Mouse (Mus musculus) forebrain, embryonic 10.5 days (tissue): ENCODE measurements around the gene Prpf18. TPM values are rescaled to one million over a fixed set of nuclear protein-coding genes. Genes with fewer than 3 reads are reported as not detected.
A peak's percentile ranks its signal among the peaks of the same experiment; 100 is the strongest.

ENCODE experiments used
- DNase-seq: peaks from one replicate; pipeline ENCODE4 v3.0.0-alpha.2; 2017; ENCODE audit warnings: low spot score; ENCODE audit errors: extremely low spot score
- H3K27ac ChIP-seq: fragments of 300-500 bp; sonication (generic); 2 replicates; pipeline ENCODE4 v1.5.1; 2016; ENCODE audit warnings: mild to moderate bottlenecking
- H3K27me3 ChIP-seq: fragments of 300-500 bp; sonication (generic); 2 replicates; pipeline ENCODE4 v1.6.1; 2016; ENCODE audit warnings: mild to moderate bottlenecking; ENCODE audit not compliant: poor library complexity, severe bottlenecking
- H3K36me3 ChIP-seq: fragments of 300-500 bp; sonication (generic); replicated peaks from 2 replicates; pipeline ENCODE4 v1.6.1; 2016; ENCODE audit warnings: mild to moderate bottlenecking, moderate library complexity
- H3K4me1 ChIP-seq: fragments of 300-500 bp; sonication (generic); 2 replicates; pipeline ENCODE4 v1.6.1; 2016
- H3K4me3 ChIP-seq: fragments of 300-500 bp; sonication (generic); 2 replicates; pipeline ENCODE4 v1.5.1; 2016; ENCODE audit warnings: mild to moderate bottlenecking, moderate library complexity
- H3K9me3 ChIP-seq: fragments of 300-500 bp; sonication (generic); 2 replicates; pipeline ENCODE4 v1.6.1; 2016; ENCODE audit warnings: mild to moderate bottlenecking, moderate library complexity
- WGBS: fragments of 180-500 bp; shearing (Covaris S2); methylation state at CpG from one replicate; pipeline ENCODE4 v1.1.7; 2016; 5-methylcytosine and 5-hydroxymethylcytosine counted together
- polyA plus RNA-seq: library from polyadenylated mRNA; unstranded; fragments of >200 nt; fragmentation: Nextera tagmentation; extraction: Ambion mirVana; gene quantifications from 2 replicates; pipeline ENCODE4 v1.2.1, GENCODE M21; 2016

Gene Prpf18
- polyA plus RNA-seq = 39.5 and 41.0 TPM in 2 replicates

- H3K27me3 ChIP-seq = no peaks in the 10 kb centered on the region
- peak within 1 kb of the TSS; percentile 95 for H3K4me3 ChIP-seq
- DNase-seq = peak; percentile 91
- peaks cover 18% of the 10 kb centered on the region for H3K4me1 ChIP-seq
- H3K27ac ChIP-seq = peak within 1 kb of the TSS; percentile 88
- peaks cover 11% of the 10 kb centered on the region for H3K36me3 ChIP-seq
- WGBS = 2% methylated on average over 40 of the region's 40 CpGs
- H3K9me3 ChIP-seq = no peaks in the 10 kb centered on the region
Observed at GRCm38 (mm10) chr2:4651500-4652285, at the start of gene Prpf18. Gene Prpf18 (minus strand): TSS chr2:4652113.

DNA sequence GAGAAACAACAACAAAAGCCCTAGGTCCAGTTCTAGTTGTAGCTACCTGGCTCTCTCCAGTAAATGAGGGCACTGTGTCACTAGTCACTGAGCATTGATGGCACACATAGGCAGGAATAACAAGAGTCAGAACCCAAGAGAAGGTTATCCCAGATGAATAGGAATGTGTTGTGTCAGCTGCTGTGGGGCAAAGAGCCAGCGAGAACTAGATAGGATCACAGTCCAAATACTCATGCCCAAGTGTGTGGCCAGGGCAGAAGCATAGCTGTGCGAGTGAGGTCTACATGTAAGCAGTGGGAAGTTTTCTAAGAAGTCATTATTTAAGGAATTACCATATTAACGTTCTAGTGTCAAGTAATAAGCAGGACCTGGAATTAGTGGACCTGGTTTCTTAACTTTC lies 28.0 kb upstream of the Prpf18 start:
- Histone ChIP-seq H3K36me3 (no peaks in the 10 kb centered on the region), H3K4me3 (no peak overlapping the region), H3K9me3 (no peaks in the 10 kb centered on the region), H3K4me1 (no peaks in the 10 kb centered on the region), H3K27ac (no peak overlapping the region), H3K27me3 (no peaks in the 10 kb centered on the region)
- no peak for DNase-seq
- 84% methylated on average over 3 of the region's 3 CpGs for WGBS

GRCm38 (mm10) chr2:4671636-4672035 lies 19.7 kb upstream of the Prpf18 start:
- WGBS = 90% methylated on average over 8 of the region's 8 CpGs
- no peaks in the 10 kb centered on the region for H3K9me3 ChIP-seq
- no peaks in the 10 kb centered on the region for H3K27me3 ChIP-seq
- no peaks in the 10 kb centered on the region for H3K4me1 ChIP-seq
- no peaks in the 10 kb centered on the region for H3K36me3 ChIP-seq
- no peak overlapping the region for H3K4me3 ChIP-seq
- no peak for DNase-seq
- H3K27ac ChIP-seq = no peak overlapping the region

DNA sequence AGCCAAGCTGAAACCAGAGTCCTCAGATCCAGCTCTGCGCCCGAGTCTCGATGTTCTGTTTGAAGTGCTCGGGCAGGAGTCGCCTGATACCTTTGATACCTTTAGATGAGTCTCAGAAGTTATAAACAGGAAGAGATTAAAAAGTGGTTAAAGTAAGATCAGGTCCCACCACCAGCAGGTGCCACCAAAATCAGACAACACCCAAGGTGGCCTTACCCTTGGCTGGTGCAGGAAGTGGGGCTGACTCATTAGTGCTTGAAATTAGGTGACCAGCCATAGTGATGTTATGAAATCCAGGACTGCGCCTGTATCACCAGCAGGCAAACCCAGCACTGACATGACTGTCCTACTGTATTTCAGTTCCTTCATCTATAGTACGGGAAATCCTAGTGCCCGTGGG lies 17.8 kb upstream of the Prpf18 start:
- Histone ChIP-seq H3K36me3 (no peaks in the 10 kb centered on the region), H3K9me3 (no peaks in the 10 kb centered on the region), H3K4me1 (no peaks in the 10 kb centered on the region), H3K4me3 (no peak overlapping the region), H3K27me3 (no peaks in the 10 kb centered on the region), H3K27ac (no peak overlapping the region)
- DNase-seq = no peak
- WGBS = 94% methylated on average over 8 of the region's 8 CpGs

- no peaks in the 10 kb centered on the region for H3K36me3 ChIP-seq
- no peaks in the 10 kb centered on the region for H3K4me1 ChIP-seq
- H3K4me3 ChIP-seq = no peak overlapping the region
- WGBS = 81% methylated on average over 2 of the region's 2 CpGs
- no peak overlapping the region for H3K27ac ChIP-seq
- DNase-seq = no peak
- no peaks in the 10 kb centered on the region for H3K9me3 ChIP-seq
- H3K27me3 ChIP-seq = no peaks in the 10 kb centered on the region
Observed at GRCm38 (mm10) chr2:4668626-4669025, 16.7 kb upstream of the Prpf18 start.

DNA sequence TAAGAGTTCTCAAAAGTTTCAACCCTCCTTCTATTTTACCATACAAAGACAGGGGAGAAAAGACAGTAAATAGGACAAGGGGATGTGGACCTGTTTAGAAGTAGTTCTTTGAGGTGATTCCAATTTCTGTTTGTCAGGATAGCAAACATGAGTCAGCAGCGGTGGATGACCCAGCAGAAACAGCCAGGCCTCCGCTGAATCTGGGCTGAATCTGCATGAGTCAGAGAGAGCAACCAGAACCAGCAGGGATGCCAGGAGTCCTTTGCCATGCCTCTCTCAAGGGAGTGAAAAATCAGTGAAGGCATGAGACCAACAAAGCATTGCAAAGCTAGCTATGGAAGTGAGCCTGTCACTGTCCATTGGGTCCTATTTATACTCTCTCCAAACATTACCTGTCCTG lies 8.8 kb upstream of the Prpf18 start:
- H3K36me3 ChIP-seq = no peaks in the 10 kb centered on the region
- H3K27me3 ChIP-seq = no peaks in the 10 kb centered on the region
- H3K9me3 ChIP-seq = no peaks in the 10 kb centered on the region
- H3K4me3 ChIP-seq = no peak overlapping the region
- H3K4me1 ChIP-seq = no peaks in the 10 kb centered on the region
- DNase-seq = no peak
- no peak overlapping the region for H3K27ac ChIP-seq
- 87% methylated on average over 2 of the region's 2 CpGs for WGBS

GRCm38 (mm10) chr2:4649646-4650045 lies 2.3 kb downstream of the Prpf18 start:
- Histone ChIP-seq H3K27ac (no peak overlapping the region), H3K4me3 (peak overlapping the region; percentile 95; the same call in 1 of the 2 replicates), H3K9me3 (no peaks in the 10 kb centered on the region), H3K4me1 (peaks cover 18% of the 10 kb centered on the region), H3K36me3 (peaks cover 31% of the 10 kb centered on the region), H3K27me3 (no peaks in the 10 kb centered on the region)
- no peak for DNase-seq
- 97% methylated on average over 2 of the region's 2 CpGs for WGBS

DNA sequence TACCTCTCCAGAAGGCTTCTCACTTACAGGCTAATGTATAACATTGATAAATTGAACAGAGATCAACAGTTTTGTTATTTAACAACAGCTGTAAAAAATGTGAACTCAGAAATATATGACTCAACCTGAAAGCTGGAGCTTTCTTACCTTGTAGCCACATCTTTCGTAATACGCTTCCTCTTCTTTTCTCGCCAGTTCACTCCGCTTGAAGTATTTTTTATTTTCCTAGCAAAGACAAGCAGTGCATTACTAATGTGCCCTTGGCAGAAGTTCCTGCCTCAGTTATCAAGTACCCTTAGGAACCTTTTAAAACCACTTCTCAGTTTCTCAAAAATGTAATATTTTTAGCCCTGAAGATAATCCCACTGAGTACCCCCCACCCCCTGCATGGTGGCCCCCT lies 3.8 kb downstream of the Prpf18 start:
- 94% methylated on average over 4 of the region's 4 CpGs for WGBS
- no peaks in the 10 kb centered on the region for H3K27me3 ChIP-seq
- peaks cover 18% of the 10 kb centered on the region for H3K4me1 ChIP-seq
- peaks cover 44% of the 10 kb centered on the region for H3K36me3 ChIP-seq
- no peak overlapping the region for H3K4me3 ChIP-seq
- no peaks in the 10 kb centered on the region for H3K9me3 ChIP-seq
- no peak overlapping the region for H3K27ac ChIP-seq
- DNase-seq = no peak

DNA sequence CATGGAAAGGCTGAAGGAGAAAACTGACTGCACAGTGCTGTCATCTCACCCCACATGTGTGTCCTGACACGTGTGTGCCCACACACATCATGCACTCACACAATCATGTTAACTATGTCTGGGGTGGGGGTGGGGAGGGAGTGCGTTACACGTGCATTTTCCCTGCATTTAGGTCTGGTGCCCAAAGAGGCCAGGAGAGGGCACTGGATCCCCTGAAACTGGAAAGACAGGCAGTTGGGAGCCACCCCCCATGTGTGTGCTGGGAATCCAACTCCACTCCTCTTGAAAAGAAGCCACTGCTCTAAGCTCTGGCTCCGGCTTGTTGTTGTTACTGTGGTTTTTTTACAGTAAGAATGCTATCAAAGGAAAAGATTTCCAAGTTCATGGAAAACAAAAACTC lies 6.8 kb downstream of the Prpf18 start:
- DNase-seq = no peak
- whole genome bisulfite sequencing = 79% methylated on average over 4 of the region's 4 CpGs
- no peak overlapping the region for H3K4me3 ChIP-seq
- H3K27ac ChIP-seq = no peak overlapping the region
- H3K9me3 ChIP-seq = no peaks in the 10 kb centered on the region
- peaks cover 69% of the 10 kb centered on the region for H3K36me3 ChIP-seq
- H3K4me1 ChIP-seq = peaks cover 4% of the 10 kb centered on the region
- no peaks in the 10 kb centered on the region for H3K27me3 ChIP-seq

- Histone ChIP-seq H3K36me3 (peaks cover 93% of the 10 kb centered on the region), H3K9me3 (no peaks in the 10 kb centered on the region), H3K27ac (no peak overlapping the region), H3K4me3 (no peak overlapping the region), H3K27me3 (no peaks in the 10 kb centered on the region), H3K4me1 (no peaks in the 10 kb centered on the region)
- 95% methylated on average over 3 of the region's 3 CpGs for WGBS
- DNase-seq = no peak
Observed at GRCm38 (mm10) chr2:4638189-4638588, 13.7 kb downstream of the Prpf18 start.

DNA sequence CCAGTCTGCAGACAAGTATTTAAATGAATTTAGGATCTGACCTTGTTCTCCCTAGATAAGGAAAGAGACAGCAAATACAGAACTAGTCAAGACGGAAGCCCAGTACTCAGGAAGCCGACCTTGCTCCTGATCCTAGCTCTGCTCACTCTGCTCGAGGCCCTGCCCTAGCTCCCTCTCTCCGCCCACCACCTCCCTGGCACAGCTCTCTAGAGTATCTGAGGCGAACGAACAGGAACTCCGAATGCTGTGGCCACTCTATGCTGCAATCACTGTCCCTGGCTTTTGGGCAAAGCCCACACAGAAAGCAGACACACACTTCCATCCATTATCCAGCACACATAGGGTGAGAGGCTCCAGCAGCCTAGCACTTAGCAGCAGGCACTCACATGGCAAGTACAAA lies 15.3 kb downstream of the Prpf18 start:
- Histone ChIP-seq H3K27me3 (no peaks in the 10 kb centered on the region), H3K27ac (no peak overlapping the region), H3K4me1 (no peaks in the 10 kb centered on the region), H3K36me3 (peaks cover 95% of the 10 kb centered on the region), H3K4me3 (no peak overlapping the region), H3K9me3 (no peaks in the 10 kb centered on the region)
- no peak for DNase-seq
- 84% methylated on average over 7 of the region's 7 CpGs for WGBS

GRCm38 (mm10) chr2:4635804-4636203 lies 16.1 kb downstream of the Prpf18 start:
- H3K27me3 ChIP-seq = no peaks in the 10 kb centered on the region
- no peak for DNase-seq
- no peak overlapping the region for H3K4me3 ChIP-seq
- no peaks in the 10 kb centered on the region for H3K4me1 ChIP-seq
- H3K9me3 ChIP-seq = no peaks in the 10 kb centered on the region
- no peak overlapping the region for H3K27ac ChIP-seq
- 93% methylated on average over 8 of the region's 8 CpGs for WGBS
- peaks cover 93% of the 10 kb centered on the region for H3K36me3 ChIP-seq

DNA sequence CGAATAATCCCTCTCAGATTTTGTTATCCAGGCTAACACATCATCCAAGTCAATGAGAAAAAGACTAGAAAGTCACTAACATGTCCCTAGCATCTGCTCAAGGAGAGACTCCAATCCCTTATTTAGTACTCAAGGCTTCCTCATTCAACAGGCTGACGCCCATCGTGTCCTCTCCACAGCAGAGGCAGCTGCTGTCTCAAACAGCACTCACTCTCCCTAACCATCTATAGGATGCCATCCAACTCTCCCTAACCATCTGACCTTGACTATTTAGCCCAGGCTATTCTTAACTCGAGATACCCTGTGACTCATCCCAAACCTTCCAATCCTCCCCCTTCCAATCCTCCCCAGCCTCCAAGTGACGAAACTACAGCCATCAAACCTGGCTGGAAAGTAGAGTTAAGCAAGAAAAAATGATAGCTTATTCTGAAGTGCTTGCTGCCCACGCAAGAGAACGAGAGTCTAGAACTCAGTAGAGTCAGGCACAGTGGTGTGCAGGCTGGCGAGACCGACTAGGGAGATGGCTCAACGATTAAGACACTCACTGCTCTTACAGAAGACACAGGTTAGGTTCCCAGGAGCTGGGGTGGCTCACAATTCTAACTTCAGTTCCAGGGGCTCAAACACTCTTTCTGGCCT lies 21.6 kb downstream of the Prpf18 start:
- DNase-seq = no peak
- WGBS = 96% methylated on average over 10 of the region's 10 CpGs
- Histone ChIP-seq H3K27ac (no peak overlapping the region), H3K4me1 (no peaks in the 10 kb centered on the region), H3K9me3 (no peaks in the 10 kb centered on the region), H3K27me3 (no peaks in the 10 kb centered on the region), H3K4me3 (no peak overlapping the region), H3K36me3 (peaks cover 80% of the 10 kb centered on the region)
